Mouse (Mus musculus) hindbrain, postnatal 0 days (tissue): ENCODE measurements around the gene Armc9. TPM values are rescaled to one million over a fixed set of nuclear protein-coding genes. Genes with fewer than 3 reads are reported as not detected.

Experiments
- ATAC-seq: fragments of 200-750 bp; cut with Nextera tagmentation; 2 replicates; pipeline ENCODE4 v1.8.0; 2017; ENCODE audit warnings: mild to moderate bottlenecking, moderate TSS enrichment, moderate library complexity
- DNase-seq: peaks from one replicate; pipeline ENCODE4 v3.0.0-alpha.2; 2015; ENCODE audit warnings: low spot score
- H3K27ac ChIP-seq: fragments of 300-500 bp; sonication (generic); 2 replicates; pipeline ENCODE4 v1.5.1; 2014; ENCODE audit warnings: mild to moderate bottlenecking
- H3K27me3 ChIP-seq: fragments of 300-500 bp; sonication (generic); 2 replicates; pipeline ENCODE4 v1.6.1; 2014; ENCODE audit warnings: low read length, mixed read lengths; ENCODE audit not compliant: insufficient read depth
- H3K36me3 ChIP-seq: fragments of 300-500 bp; sonication (generic); 2 replicates; pipeline ENCODE4 v1.6.1; 2014; ENCODE audit warnings: low read length, mixed read lengths; ENCODE audit not compliant: insufficient read depth
- H3K4me1 ChIP-seq: fragments of 300-500 bp; sonication (generic); 2 replicates; pipeline ENCODE4 v1.6.1; 2014; ENCODE audit warnings: antibody characterized with exemption, low read length, mixed read lengths; ENCODE audit not compliant: insufficient read depth
- H3K4me2 ChIP-seq: fragments of 300-500 bp; sonication (generic); 2 replicates; pipeline ENCODE4 v1.6.1; 2014; ENCODE audit warnings: low read depth, mild to moderate bottlenecking, low read length, moderate library complexity, mixed read lengths
- H3K4me3 ChIP-seq: fragments of 300-500 bp; sonication (generic); 2 replicates; pipeline ENCODE4 v1.5.1; 2014; ENCODE audit warnings: low read length
- H3K9ac ChIP-seq: fragments of 300-500 bp; sonication (generic); replicated peaks from 2 replicates; pipeline ENCODE4 v1.6.1; 2014; ENCODE audit warnings: mild to moderate bottlenecking, low read length, moderate library complexity, mixed read lengths
- H3K9me3 ChIP-seq: fragments of 300-500 bp; sonication (generic); 2 replicates; pipeline ENCODE4 v1.6.1; 2016; ENCODE audit warnings: low read length, mixed read lengths
- CTCF ChIP-seq: IDR thresholded peaks from 2 replicates; pipeline ENCODE4 v1.5.1; 2016; ENCODE audit warnings: antibody characterized with exemption, control low read depth, low read depth
- WGBS: fragments of 180-500 bp; shearing (Covaris S2); extraction: QIAGEN DNeasy Blood & Tissue Kit; methylation state at CpG from one replicate; pipeline ENCODE4 v1.1.7; 2014; 5-methylcytosine and 5-hydroxymethylcytosine counted together
- polyA plus RNA-seq: library from polyadenylated mRNA; unstranded; fragments of >200 nt; fragmentation: Nextera tagmentation; extraction: Ambion mirVana; gene quantifications from 2 replicates; pipeline ENCODE4 v1.2.1, GENCODE M21; 2015
- total RNA-seq: library from RNA; depleted of rRNA; stranded (reverse); fragments of >200 nt; gene quantifications from 2 replicates; pipeline ENCODE4 v1.2.3, GENCODE M21; 2014; rRNA removed

Gene Armc9
- 13.6 and 21.0 TPM in 2 replicates for total RNA-seq
- polyA plus RNA-seq: 34.9 and 38.1 TPM in 2 replicates

DNA sequence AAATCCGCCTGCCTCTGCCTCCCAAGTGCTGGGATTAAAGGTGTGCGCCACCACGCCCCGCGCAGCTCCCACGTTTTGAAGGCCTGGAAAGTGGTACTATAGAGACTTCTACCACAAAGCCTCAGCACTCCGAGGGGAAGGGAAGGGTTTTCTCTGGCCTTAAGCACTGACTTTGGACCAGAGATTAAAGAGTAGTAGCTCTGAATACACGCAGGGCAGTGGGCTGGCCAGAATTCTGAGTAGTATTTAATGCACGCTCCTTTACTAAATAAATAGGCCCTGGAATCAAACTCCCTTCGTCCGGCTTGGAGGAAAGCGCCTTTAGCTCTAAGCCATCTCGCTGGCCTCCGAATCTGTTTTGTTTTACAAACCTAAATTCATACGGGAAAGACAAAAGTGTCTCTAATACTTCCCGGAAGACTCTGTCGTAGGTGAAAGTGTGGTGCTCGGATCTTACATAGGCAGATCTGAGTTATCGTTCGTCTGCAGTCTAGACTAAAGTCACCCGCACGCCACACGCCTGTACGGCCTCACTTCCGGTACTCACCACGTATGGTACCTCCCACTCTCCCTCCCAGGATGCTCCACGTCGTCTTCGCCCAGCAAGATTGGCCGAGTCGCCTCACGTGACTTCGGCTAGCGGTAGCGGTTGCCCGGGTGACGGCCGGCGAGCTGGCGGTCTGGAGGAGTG lies at the start of gene Armc9:
Armc9 (plus strand) TSS at position 648 of the 691 bp plus-strand sequence.
- Histone ChIP-seq H3K27ac (peak within 1 kb of the TSS; percentile 81), H3K36me3 (peaks cover 8% of the 10 kb centered on the region; the same call in 1 of the 2 replicates), H3K4me1 (0 out of 2 replicates have a peak, but pooled peaks cover 7% of the 10 kb centered on the region), H3K4me3 (peak within 1 kb of the TSS; percentile 73), H3K9me3 (no peaks in the 10 kb centered on the region), H3K4me2 (peak within 1 kb of the TSS; percentile 73), H3K9ac (peak within 1 kb of the TSS; percentile 71), H3K27me3 (no peaks in the 10 kb centered on the region)
- 4% methylated on average over 40 of the region's 40 CpGs for WGBS
- no peak for TF ChIP-seq CTCF
- DNase-seq (peak; percentile 98), ATAC-seq (peak; percentile 99)

DNA sequence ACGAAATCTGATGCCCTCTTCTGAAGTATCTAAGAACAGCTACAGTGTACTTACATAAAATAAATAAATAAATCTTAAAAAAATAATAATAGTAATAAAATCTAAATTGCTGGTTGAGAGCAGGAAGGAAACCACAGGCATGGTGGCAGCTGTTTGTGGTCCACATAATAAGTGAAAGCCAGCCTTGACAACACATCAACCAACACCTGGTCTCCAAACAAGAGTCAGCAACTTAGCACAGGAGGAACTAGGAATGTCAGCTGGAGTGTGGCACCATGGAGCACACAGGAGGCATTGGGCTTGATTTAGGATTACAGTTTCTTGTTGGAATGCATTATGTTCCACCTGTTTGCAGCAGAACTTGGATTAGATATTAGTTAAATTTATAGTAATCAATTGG lies 49.5 kb upstream of the Armc9 start:
- no peaks in the 10 kb centered on the region for H3K27me3 ChIP-seq
- no peak overlapping the region for H3K4me2 ChIP-seq
- H3K4me3 ChIP-seq: no peak overlapping the region
- no peaks in the 10 kb centered on the region for H3K36me3 ChIP-seq
- H3K4me1 ChIP-seq: no peaks in the 10 kb centered on the region
- no peaks in the 10 kb centered on the region for H3K9me3 ChIP-seq
- no peak overlapping the region for H3K27ac ChIP-seq
- no peak overlapping the region for H3K9ac ChIP-seq
- ATAC-seq (no peak), DNase-seq (no peak)
- no peak for TF ChIP-seq CTCF
- 92% methylated on average over 1 of the region's 1 CpGs for WGBS

DNA sequence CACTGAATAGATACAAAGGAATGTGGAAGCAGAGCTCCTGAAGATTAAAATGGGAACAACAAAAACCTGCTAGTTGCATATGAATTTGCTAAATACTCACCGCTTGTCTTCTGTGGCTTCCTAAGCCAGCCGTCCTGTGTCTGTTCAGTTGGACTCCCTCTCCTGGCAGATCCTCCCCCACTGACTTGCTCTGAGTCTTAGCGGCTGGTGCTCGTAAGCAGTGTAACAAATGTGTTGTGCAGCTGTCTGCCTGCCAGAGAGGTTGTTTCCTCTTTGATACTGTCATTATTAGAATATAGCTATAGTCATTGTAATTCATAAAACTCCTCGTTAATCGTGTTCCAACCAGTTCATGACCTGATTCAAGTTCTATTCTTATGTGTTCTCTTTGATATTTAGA lies 42.8 kb upstream of the Armc9 start, which contains the start of gene Htr2b:
Htr2b (minus strand) TSS at position 192 of the 400 bp plus-strand sequence.
- Histone ChIP-seq H3K36me3 (0 out of 2 replicates have a peak, but pooled peaks cover 5% of the 10 kb centered on the region), H3K9ac (no peak within 1 kb of the TSS), H3K4me2 (no peak within 1 kb of the TSS), H3K27me3 (no peaks in the 10 kb centered on the region), H3K4me3 (no peak within 1 kb of the TSS), H3K9me3 (no peaks in the 10 kb centered on the region), H3K27ac (no peak within 1 kb of the TSS), H3K4me1 (no peaks in the 10 kb centered on the region)
- TF ChIP-seq CTCF: no peak
- DNase-seq: peak; percentile 20
- no peak for ATAC-seq
- 43% methylated on average over 6 of the region's 6 CpGs for WGBS

DNA sequence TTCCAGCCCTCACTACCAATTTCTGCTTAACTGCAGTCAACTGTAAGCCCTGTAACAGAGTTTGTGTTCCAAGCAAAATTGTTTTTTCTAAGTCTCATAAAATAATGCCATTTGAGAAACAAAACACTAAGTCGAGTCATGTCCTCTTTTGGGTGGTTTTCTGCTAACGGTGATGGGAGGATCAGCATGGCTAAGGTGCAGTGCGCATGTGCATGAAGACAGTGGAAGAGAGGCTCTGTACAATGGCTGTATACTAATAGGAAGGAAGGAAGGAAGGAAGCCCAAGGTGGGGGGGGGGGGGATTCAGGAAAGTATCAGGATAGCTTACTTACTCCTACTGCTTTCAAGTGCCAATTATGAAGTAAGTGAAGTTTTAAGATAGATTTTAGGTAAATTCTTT lies 40.4 kb upstream of the Armc9 start:
- Histone ChIP-seq H3K9ac (no peak overlapping the region), H3K27ac (no peak overlapping the region), H3K4me2 (no peak overlapping the region), H3K36me3 (peaks cover 23% of the 10 kb centered on the region; the same call in 1 of the 2 replicates), H3K4me3 (no peak overlapping the region), H3K4me1 (no peaks in the 10 kb centered on the region), H3K27me3 (no peaks in the 10 kb centered on the region), H3K9me3 (no peaks in the 10 kb centered on the region)
- ATAC-seq (no peak), DNase-seq (no peak)
- no peak for TF ChIP-seq CTCF
- 89% methylated on average over 3 of the region's 3 CpGs for WGBS

DNA sequence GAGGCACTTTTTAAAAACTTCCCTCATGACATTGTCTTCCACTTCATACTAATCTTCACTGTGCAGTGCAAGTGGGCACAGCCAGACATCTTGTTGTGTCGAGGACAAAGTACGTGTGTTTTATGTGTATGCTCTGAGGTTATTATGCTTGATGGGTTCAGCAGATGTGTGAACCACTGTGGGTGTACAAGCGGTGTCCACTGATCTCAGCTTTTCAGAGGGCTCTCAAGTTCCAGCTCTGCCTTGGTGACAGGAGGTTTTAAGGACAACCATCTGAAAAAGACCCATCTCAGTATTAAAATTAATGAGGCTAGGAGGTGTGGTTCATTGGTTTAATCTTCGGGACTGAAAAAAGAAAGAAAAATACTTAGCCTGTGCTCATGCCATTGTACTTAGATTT lies 35.0 kb upstream of the Armc9 start:
- TF ChIP-seq CTCF: no peak
- 93% methylated on average over 4 of the region's 4 CpGs for WGBS
- no peak for ATAC-seq

DNA sequence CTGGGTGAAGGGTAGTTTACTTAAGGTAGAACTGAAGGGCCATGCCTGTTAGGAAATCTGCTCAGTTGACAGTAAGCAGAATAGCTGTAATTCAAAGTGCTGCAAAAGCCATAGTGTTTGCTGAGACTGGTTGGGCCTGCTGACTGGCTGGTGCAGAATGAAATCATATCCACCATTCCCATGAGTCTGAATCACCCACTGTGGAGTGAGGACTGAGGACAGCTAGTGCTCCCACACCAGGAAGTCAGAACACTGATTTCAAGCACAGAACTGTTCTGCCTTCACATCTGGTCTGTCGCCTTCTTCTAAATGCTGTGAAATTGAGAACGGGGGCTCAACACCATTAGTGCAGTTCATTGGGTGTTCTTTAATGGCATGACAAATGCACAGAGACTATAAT lies 28.5 kb upstream of the Armc9 start:
- no peak overlapping the region for H3K4me2 ChIP-seq
- no peak overlapping the region for H3K4me3 ChIP-seq
- TF ChIP-seq CTCF: no peak
- DNase-seq (no peak), ATAC-seq (no peak)
- no peak overlapping the region for H3K9ac ChIP-seq
- no peak overlapping the region for H3K27ac ChIP-seq
- 92% methylated on average over 2 of the region's 2 CpGs for WGBS
- H3K4me1 ChIP-seq: no peaks in the 10 kb centered on the region
- peaks cover 52% of the 10 kb centered on the region for H3K36me3 ChIP-seq
- no peaks in the 10 kb centered on the region for H3K9me3 ChIP-seq
- no peaks in the 10 kb centered on the region for H3K27me3 ChIP-seq

More for the DNA sequence above, 35.0 kb upstream of the Armc9 start:
- Histone ChIP-seq H3K4me3 (no peak overlapping the region), H3K4me1 (no peaks in the 10 kb centered on the region), H3K4me2 (no peak overlapping the region), H3K36me3 (peaks cover 52% of the 10 kb centered on the region; the same call in 1 of the 2 replicates), H3K9me3 (no peaks in the 10 kb centered on the region), H3K27ac (no peak overlapping the region), H3K27me3 (no peaks in the 10 kb centered on the region), H3K9ac (no peak overlapping the region)
- DNase-seq: no peak

DNA sequence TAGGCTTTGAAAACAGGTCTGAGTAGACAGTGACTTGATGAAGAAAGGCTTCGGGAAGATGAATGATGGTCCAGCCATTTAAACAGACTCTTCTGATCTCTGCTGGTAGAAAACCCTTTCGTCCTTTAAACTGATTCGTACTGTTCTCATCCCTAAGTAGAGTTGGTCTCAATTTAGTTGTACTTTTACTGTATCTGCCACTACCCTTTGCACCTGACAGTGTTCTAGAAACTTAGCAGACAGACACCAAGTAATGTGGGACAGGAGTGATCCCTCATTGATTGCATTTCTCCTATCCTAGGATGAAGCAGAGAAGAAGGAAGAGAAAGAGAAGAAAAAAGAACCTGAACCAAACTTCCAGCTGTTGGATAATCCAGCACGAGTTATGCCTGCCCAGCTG lies 21.2 kb upstream of the Armc9 start, which contains the start of gene Gm21972:
Gm21972 (plus strand) TSS at position 301 of the 400 bp plus-strand sequence.
- Histone ChIP-seq H3K27ac (no peak within 1 kb of the TSS), H3K4me3 (no peak within 1 kb of the TSS), H3K36me3 (peaks cover 54% of the 10 kb centered on the region), H3K4me1 (no peaks in the 10 kb centered on the region), H3K27me3 (no peaks in the 10 kb centered on the region), H3K9me3 (no peaks in the 10 kb centered on the region), H3K9ac (no peak within 1 kb of the TSS), H3K4me2 (no peak within 1 kb of the TSS)
- 96% methylated on average over 4 of the region's 4 CpGs for WGBS
- no peak for ATAC-seq
- no peak for DNase-seq
- TF ChIP-seq CTCF: no peak
